Mouse (Mus musculus): Measurements from ENCODE around the gene Pgap2. TPM values are rescaled to one million over a fixed set of nuclear protein-coding genes. Genes with fewer than 3 reads are reported as not detected.

Gene Pgap2
- polyA plus RNA-seq, 1 experiment from 2014 or later, result 83.3 TPM

GRCm38 (mm10) chr7:102268395-102268748, 58.4 kb downstream of the Pgap2 start:
- H3K27ac ChIP-seq, result no peak overlapping the region
- 0 out of 2 replicates have a peak, but pooled peaks cover 7% of the 10 kb centered on the region for H3K4me1 ChIP-seq
- ATAC-seq (ENCODE audit: insufficient number of reproducible peaks, insufficient read depth, low FRiP score, low TSS enrichment), result no peak
- peak overlapping the region; percentile 90 for H3K4me2 ChIP-seq (replicated peaks)
- 6% methylated on average over 12 of the region's 12 CpGs for WGBS
- H3K27me3 ChIP-seq, result 0 out of 2 replicates have a peak, but pooled peaks cover 4% of the 10 kb centered on the region
- no peaks in the 10 kb centered on the region for H3K36me3 ChIP-seq
- peak overlapping the region; percentile 58 for H3K9ac ChIP-seq
- H3K9me3 ChIP-seq, result no peaks in the 10 kb centered on the region
- H3K4me3 ChIP-seq, result peak overlapping the region; percentile 73

GRCm38 (mm10) chr7:102272422-102272948, 62.5 kb downstream of the Pgap2 start:
- no peak for ATAC-seq (ENCODE audit: insufficient number of reproducible peaks, insufficient read depth, low FRiP score, low TSS enrichment)

GRCm38 (mm10) chr7:102281403-102281802, 71.4 kb downstream of the Pgap2 start:
- Histone ChIP-seq H3K36me3 (no peaks in the 10 kb centered on the region), H3K4me2 (replicated peaks) (no peak overlapping the region), H3K4me1 (no peaks in the 10 kb centered on the region), H3K27ac (no peak overlapping the region), H3K27me3 (no peaks in the 10 kb centered on the region), H3K9ac (no peak overlapping the region), H3K4me3 (no peak overlapping the region), H3K9me3 (no peaks in the 10 kb centered on the region)
- 91% methylated on average over 1 of the region's 1 CpGs for WGBS
- no peak for ATAC-seq (ENCODE audit: insufficient number of reproducible peaks, insufficient read depth, low FRiP score, low TSS enrichment)

More at GRCm38 (mm10) chr7:102272422-102272948, 62.5 kb downstream of the Pgap2 start:
- Histone ChIP-seq H3K36me3 (no peaks in the 10 kb centered on the region), H3K27ac (no peak overlapping the region), H3K4me3 (no peak overlapping the region), H3K27me3 (0 out of 2 replicates have a peak, but pooled peaks cover 4% of the 10 kb centered on the region), H3K9ac (no peak overlapping the region), H3K9me3 (no peaks in the 10 kb centered on the region), H3K4me1 (0 out of 2 replicates have a peak, but pooled peaks cover 7% of the 10 kb centered on the region), H3K4me2 (replicated peaks) (no peak overlapping the region)
- 81% methylated on average over 3 of the region's 3 CpGs for WGBS

- Histone ChIP-seq H3K4me1 (no peaks in the 10 kb centered on the region), H3K9ac (no peak overlapping the region), H3K9me3 (no peaks in the 10 kb centered on the region), H3K4me2 (replicated peaks) (no peak overlapping the region), H3K27me3 (no peaks in the 10 kb centered on the region), H3K36me3 (no peaks in the 10 kb centered on the region), H3K27ac (no peak overlapping the region), H3K4me3 (no peak overlapping the region)
- 83% methylated on average over 5 of the region's 5 CpGs for WGBS
- no peak for ATAC-seq (ENCODE audit: insufficient number of reproducible peaks, insufficient read depth, low FRiP score, low TSS enrichment)
These were observed 72.3 kb downstream of the Pgap2 start for GRCm38 (mm10) chr7:102282261-102282660.

Other genes with a start within 250 kb of the Pgap2 start
- 3.6 and 3.8 TPM in 2 replicates for gene Il18bp, start 191.5 kb upstream of the Pgap2 start, polyA plus RNA-seq (2016; fragmentation: Nextera tagmentation; extraction: Ambion mirVana)
- gene Rnf121, start 144.7 kb upstream of the Pgap2 start, polyA plus RNA-seq (2016; fragmentation: Nextera tagmentation; extraction: Ambion mirVana), result 28.9 and 33.5 TPM in 2 replicates
- 46.2 and 48.3 TPM in 2 replicates for gene Xndc1, start 144.7 kb upstream of the Pgap2 start, polyA plus RNA-seq (2016; fragmentation: Nextera tagmentation; extraction: Ambion mirVana)
- gene Xntrpc, start 144.5 kb upstream of the Pgap2 start, polyA plus RNA-seq (2016; fragmentation: Nextera tagmentation; extraction: Ambion mirVana), result 2.6 and 3.5 TPM in 2 replicates
- gene Trpc2, start 127.1 kb upstream of the Pgap2 start, polyA plus RNA-seq (2016; fragmentation: Nextera tagmentation; extraction: Ambion mirVana), result 0.28 TPM in 1 of 2 replicates, not detected in the other
- gene Art1, start 108.5 kb upstream of the Pgap2 start, polyA plus RNA-seq (2016; fragmentation: Nextera tagmentation; extraction: Ambion mirVana), result 3.4 and 6.0 TPM in 2 replicates
- gene Art5, start 100.7 kb upstream of the Pgap2 start, polyA plus RNA-seq (2016; fragmentation: Nextera tagmentation; extraction: Ambion mirVana), result 1.5 and 2.0 TPM in 2 replicates
- gene Chrna10, start 93.4 kb upstream of the Pgap2 start, polyA plus RNA-seq (2016; fragmentation: Nextera tagmentation; extraction: Ambion mirVana), result not detected in 2 replicates
- gene Nup98, start within 50 bp of the Pgap2 start, polyA plus RNA-seq (2016; fragmentation: Nextera tagmentation; extraction: Ambion mirVana), result 46.6 and 46.9 TPM in 2 replicates
- gene Rhog, start 45.8 kb downstream of the Pgap2 start, polyA plus RNA-seq (2016; fragmentation: Nextera tagmentation; extraction: Ambion mirVana), result 48.7 and 50.0 TPM in 2 replicates
- 24.6 and 25.0 TPM in 2 replicates for gene Stim1, start 57.6 kb downstream of the Pgap2 start, polyA plus RNA-seq (2016; fragmentation: Nextera tagmentation; extraction: Ambion mirVana)
- gene Rrm1, start 231.5 kb downstream of the Pgap2 start, polyA plus RNA-seq (2016; fragmentation: Nextera tagmentation; extraction: Ambion mirVana), result 173 and 174 TPM in 2 replicates

Data from embryonic facial prominence, embryonic 12.5 days (tissue).